Mouse (Mus musculus) heart, embryonic 14.5 days (tissue): ENCODE measurements around the gene Cacnb1. TPM values are rescaled to one million over a fixed set of nuclear protein-coding genes. Genes with fewer than 3 reads are reported as not detected.

ENCODE experiments used
- ATAC-seq: fragments of 200-750 bp; cut with Nextera tagmentation; 2 replicates; pipeline ENCODE4 v1.8.0; 2017; ENCODE audit warnings: low read depth, moderate TSS enrichment; ENCODE audit not compliant: insufficient number of reproducible peaks, insufficient read depth, low FRiP score
- H3K27ac ChIP-seq, 2 experiments: fragments of 200-500 bp in 1 of 2; fragments of 300-500 bp in 1 of 2; sonication (generic) in 1 of 2; replicated peaks in 1 of 2; 2 replicates each; pipeline ENCODE4 v1.5.1; 2012 to 2014; ENCODE audit warnings: low read depth in 2 of 2, low read length in 2 of 2, control low read depth in 1 of 2, mild to moderate bottlenecking in 1 of 2, mixed read lengths in 1 of 2; ENCODE audit not compliant: control insufficient read depth in 1 of 2, insufficient read depth in 1 of 2
- H3K27me3 ChIP-seq: fragments of 300-500 bp; sonication (generic); 2 replicates; pipeline ENCODE4 v1.6.1; 2014; ENCODE audit warnings: mild to moderate bottlenecking, low read length, control low read depth; ENCODE audit not compliant: control insufficient read depth, insufficient read depth
- H3K36me3 ChIP-seq: fragments of 300-500 bp; sonication (generic); 2 replicates; pipeline ENCODE4 v1.6.1; 2014; ENCODE audit warnings: mild to moderate bottlenecking, control low read depth, low read length, mixed read lengths; ENCODE audit not compliant: control insufficient read depth, insufficient read depth
- H3K4me1 ChIP-seq, 2 experiments: fragments of 200-500 bp in 1 of 2; fragments of 300-500 bp in 1 of 2; sonication (generic) in 1 of 2; 2 replicates each; pipeline ENCODE4 v1.6.1; 2012 to 2014; ENCODE audit warnings: low read length in 2 of 2, control low read depth in 1 of 2, mixed read lengths in 1 of 2; ENCODE audit not compliant: control insufficient read depth in 2 of 2, insufficient read depth in 2 of 2
- H3K4me2 ChIP-seq: fragments of 300-500 bp; sonication (generic); 2 replicates; pipeline ENCODE4 v1.6.1; 2014; ENCODE audit warnings: mild to moderate bottlenecking, low read length
- H3K4me3 ChIP-seq, 2 experiments: fragments of 200-500 bp in 1 of 2; fragments of 300-500 bp in 1 of 2; sonication (generic) in 1 of 2; 2 replicates each; pipeline ENCODE4 v1.5.1; 2012 to 2014; ENCODE audit warnings: low read length in 2 of 2, mild to moderate bottlenecking in 2 of 2, control low read depth in 1 of 2, low read depth in 1 of 2, moderate library complexity in 1 of 2; ENCODE audit not compliant: control insufficient read depth in 1 of 2, insufficient read depth in 1 of 2
- H3K9ac ChIP-seq: fragments of 300-500 bp; sonication (generic); 2 replicates; pipeline ENCODE4 v1.6.1; 2014; ENCODE audit warnings: mild to moderate bottlenecking, low read length
- H3K9me3 ChIP-seq: fragments of 300-500 bp; sonication (generic); 2 replicates; pipeline ENCODE4 v1.6.1; 2016; ENCODE audit warnings: low read length, control low read depth; ENCODE audit not compliant: control insufficient read depth
- WGBS: fragments of 180-500 bp; shearing (Covaris S2); extraction: QIAGEN DNeasy Blood & Tissue Kit; methylation state at CpG from one replicate; pipeline ENCODE4 v1.1.7; 2014; 5-methylcytosine and 5-hydroxymethylcytosine counted together
- polyA plus RNA-seq: library from polyadenylated mRNA; unstranded; fragments of >200 nt; fragmentation: Nextera tagmentation; extraction: Ambion mirVana; gene quantifications from 2 replicates; pipeline ENCODE4 v1.2.1, GENCODE M21; 2014

Gene Cacnb1
- polyA plus RNA-seq, 1 experiment from 2014 or later, result 7.1 TPM

DNA sequence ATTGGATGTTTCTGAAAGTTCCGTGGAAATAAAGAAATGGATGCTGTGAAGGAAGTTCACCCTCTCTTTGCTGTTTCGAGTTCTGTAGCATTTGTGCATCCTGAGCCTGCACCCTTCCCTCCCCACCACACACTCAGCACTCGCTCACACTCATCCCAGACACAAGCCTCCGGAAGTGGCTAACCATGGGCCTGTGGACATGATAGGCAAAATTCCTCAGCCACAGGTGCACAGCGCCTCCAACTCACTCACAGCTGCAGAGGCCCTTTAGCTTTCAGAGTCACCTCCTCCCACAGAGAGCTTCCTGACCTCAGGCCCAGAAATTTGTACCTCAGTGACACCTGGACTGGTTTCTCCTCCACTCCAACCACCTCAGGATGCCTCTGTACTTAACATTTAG is 45.0 kb downstream of the Cacnb1 start:
- Histone ChIP-seq H3K4me2 (no peak overlapping the region), H3K36me3 (no peaks in the 10 kb centered on the region), H3K27ac (no peak overlapping the region), H3K9me3 (no peaks in the 10 kb centered on the region), H3K4me1 (no peaks in the 10 kb centered on the region), H3K4me3 (no peak overlapping the region), H3K9ac (no peak overlapping the region), H3K27me3 (0 out of 2 replicates have a peak, but pooled peaks cover 9% of the 10 kb centered on the region)
- 66% methylated on average over 5 of the region's 5 CpGs for WGBS
- ATAC-seq, result no peak

DNA sequence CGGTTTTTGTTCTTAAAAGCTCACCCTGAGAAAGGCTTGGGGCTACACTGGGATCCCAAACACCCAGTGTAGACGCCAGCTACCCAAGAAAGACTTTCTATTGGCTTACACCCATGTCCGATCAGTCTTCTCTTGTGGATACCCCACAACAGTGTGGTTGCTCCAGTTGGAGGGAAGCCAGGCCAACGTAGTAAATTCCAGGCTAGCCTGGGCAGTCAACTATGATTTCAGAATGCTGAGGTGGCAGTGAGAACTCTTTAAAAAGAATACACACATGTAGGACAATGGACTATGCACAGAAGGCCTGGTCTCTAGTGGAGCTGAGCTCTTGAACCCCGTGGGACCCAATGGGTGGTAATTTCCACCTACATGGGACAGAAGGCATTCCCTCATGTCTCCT is 48.1 kb downstream of the Cacnb1 start:
- no peak overlapping the region for H3K9ac ChIP-seq
- no peak for ATAC-seq
- no peak overlapping the region for H3K4me2 ChIP-seq
- peaks cover 7 to 9% of the 10 kb centered on the region in 2 experiments; a peak in 2 of 4 replicates for H3K4me1 ChIP-seq
- 81% methylated on average over 5 of the region's 5 CpGs for WGBS
- H3K4me3 ChIP-seq, result no peak overlapping the region
- H3K27me3 ChIP-seq, result no peaks in the 10 kb centered on the region
- no peak overlapping the region for H3K27ac ChIP-seq
- no peaks in the 10 kb centered on the region for H3K36me3 ChIP-seq
- no peaks in the 10 kb centered on the region for H3K9me3 ChIP-seq

DNA sequence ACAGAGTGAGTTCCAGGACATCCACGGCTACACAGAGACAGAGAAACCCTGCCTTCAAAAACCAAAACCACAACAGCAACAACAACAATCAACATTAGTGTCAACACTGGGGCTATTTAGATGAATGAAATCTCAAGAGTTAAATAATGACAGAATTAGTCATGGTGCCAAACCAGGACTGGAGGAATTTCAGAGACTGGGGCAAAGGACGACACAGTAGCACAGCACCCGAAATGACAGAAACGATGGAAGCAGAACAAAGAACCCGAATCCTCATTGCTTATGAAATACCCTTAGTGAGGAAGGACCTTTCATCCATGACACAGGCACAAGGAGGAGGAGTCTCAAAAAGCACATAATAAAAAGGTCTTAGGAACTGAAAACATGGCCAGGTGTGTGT is 48.7 kb downstream of the Cacnb1 start:
- H3K4me2 ChIP-seq, result no peak overlapping the region
- H3K36me3 ChIP-seq, result no peaks in the 10 kb centered on the region
- H3K4me3 ChIP-seq, result no peak overlapping the region
- peaks cover 4% of the 10 kb centered on the region; the same call in 1 of the 2 replicates for H3K27me3 ChIP-seq
- ATAC-seq, result no peak
- H3K9ac ChIP-seq, result no peak overlapping the region
- no peak overlapping the region for H3K27ac ChIP-seq
- no peaks in the 10 kb centered on the region for H3K9me3 ChIP-seq
- peaks cover 7 to 9% of the 10 kb centered on the region in 2 experiments; a peak in 2 of 4 replicates for H3K4me1 ChIP-seq
- WGBS, result 84% methylated on average over 5 of the region's 5 CpGs

DNA sequence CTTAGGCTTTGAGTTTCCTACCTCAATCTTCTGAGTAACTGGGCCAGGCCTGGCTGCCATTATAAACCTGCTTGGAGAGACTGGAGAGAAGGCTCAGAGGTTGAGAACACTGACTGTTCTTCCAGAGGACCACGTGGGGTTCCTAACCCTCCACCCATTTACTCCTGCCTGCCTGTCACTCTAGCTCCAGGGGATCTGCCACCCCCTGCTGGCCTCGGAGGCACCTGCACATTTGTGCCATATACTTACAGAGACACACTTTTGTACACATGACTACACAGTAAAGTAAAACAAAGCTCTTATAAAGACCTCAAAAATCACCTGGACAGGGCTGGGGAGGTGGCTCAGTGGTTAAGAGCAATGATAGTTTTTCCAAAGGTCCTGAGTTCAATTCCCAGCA is 50.4 kb downstream of the Cacnb1 start:
- Histone ChIP-seq H3K4me3 (no peak overlapping the region), H3K4me1 (peaks cover 7 to 9% of the 10 kb centered on the region in 2 experiments; a peak in 2 of 4 replicates), H3K27ac (no peak overlapping the region), H3K4me2 (no peak overlapping the region), H3K36me3 (no peaks in the 10 kb centered on the region), H3K27me3 (peaks cover 4% of the 10 kb centered on the region; the same call in 1 of the 2 replicates), H3K9me3 (no peaks in the 10 kb centered on the region), H3K9ac (no peak overlapping the region)
- WGBS, result 58% methylated on average over 2 of the region's 2 CpGs
- ATAC-seq, result no peak

DNA sequence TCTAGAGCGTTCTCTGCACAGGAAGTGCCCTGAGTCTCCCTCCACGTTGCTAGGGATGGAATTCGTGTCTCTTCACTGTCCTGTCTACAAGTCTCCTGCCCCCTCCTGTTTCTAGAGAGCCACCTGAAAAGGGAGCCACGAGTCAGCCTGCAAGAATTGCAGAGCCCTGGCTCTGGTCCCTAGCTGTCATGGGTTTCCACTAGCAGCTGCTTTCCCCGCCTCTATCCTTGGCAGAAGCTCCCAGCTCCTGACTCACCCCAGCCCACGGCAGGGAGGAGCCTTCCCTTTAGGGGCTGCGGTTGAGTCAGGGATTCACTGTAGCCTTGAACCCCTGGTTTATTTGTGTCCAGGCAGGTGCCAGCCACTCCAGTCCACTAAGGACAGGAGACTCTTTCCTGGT is 51.6 kb downstream of the Cacnb1 start:
- peak; percentile 61; the same call in 1 of the 2 replicates for ATAC-seq
- H3K36me3 ChIP-seq, result no peaks in the 10 kb centered on the region
- H3K27ac ChIP-seq, result no peak overlapping the region
- peaks cover 4% of the 10 kb centered on the region; the same call in 1 of the 2 replicates for H3K27me3 ChIP-seq
- H3K4me3 ChIP-seq, result no peak overlapping the region
- no peak overlapping the region for H3K9ac ChIP-seq
- peaks cover 7 to 9% of the 10 kb centered on the region in 2 experiments; a peak in 2 of 4 replicates for H3K4me1 ChIP-seq
- H3K4me2 ChIP-seq, result peak overlapping the region; percentile 15
- WGBS, result 9% methylated on average over 7 of the region's 7 CpGs
- H3K9me3 ChIP-seq, result no peaks in the 10 kb centered on the region

DNA sequence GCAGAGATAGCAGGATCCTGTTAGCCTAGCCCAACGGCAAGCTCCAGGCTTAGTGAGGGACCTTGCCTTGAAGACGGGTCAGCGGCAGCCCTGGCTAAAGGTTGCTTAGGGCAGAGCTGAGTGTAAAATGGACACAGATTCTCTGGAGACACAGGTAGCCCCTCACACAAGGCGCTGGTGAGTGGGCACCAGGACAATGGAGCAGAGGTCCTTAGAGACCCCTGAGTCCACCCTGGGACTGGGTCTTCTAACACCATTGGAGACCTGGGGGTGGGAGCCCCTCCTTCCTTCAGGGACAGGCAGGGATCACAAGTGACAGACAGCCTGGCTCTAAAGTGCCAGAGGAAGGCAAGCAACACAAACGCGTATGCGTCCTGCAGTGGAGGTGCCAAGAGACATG is 52.1 kb downstream of the Cacnb1 start:
- Histone ChIP-seq H3K9ac (no peak overlapping the region), H3K4me1 (peaks cover 7 to 9% of the 10 kb centered on the region in 2 experiments; a peak in 2 of 4 replicates), H3K36me3 (no peaks in the 10 kb centered on the region), H3K4me3 (no peak overlapping the region), H3K9me3 (no peaks in the 10 kb centered on the region), H3K4me2 (peak overlapping the region; percentile 15), H3K27me3 (peaks cover 4% of the 10 kb centered on the region; the same call in 1 of the 2 replicates), H3K27ac (no peak overlapping the region)
- WGBS, result 64% methylated on average over 7 of the region's 7 CpGs
- ATAC-seq, result no peak

DNA sequence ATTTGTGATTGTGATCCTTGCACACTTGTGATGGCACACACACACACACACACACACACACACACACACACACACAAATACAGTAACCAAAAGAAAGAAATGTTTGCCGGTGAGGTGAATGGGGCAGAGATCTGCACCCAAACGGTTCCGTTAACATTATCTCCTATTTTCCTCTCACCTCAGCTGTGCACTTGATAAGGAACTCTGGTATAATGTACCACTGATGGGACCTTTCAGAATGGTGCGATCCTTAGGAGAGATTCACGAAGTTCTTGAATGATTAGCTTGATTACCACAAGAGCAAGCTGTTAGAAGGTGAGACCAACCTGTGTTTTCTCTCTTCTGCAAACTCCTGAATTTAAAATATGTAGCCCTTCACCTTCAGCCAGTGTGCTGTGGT is 54.4 kb downstream of the Cacnb1 start:
- Histone ChIP-seq H3K4me1 (peaks cover 7 to 9% of the 10 kb centered on the region in 2 experiments; a peak in 2 of 4 replicates), H3K9me3 (no peaks in the 10 kb centered on the region), H3K9ac (no peak overlapping the region), H3K27ac (no peak overlapping the region), H3K4me2 (no peak overlapping the region), H3K27me3 (peaks cover 4% of the 10 kb centered on the region; the same call in 1 of the 2 replicates), H3K4me3 (no peak overlapping the region), H3K36me3 (no peaks in the 10 kb centered on the region)
- no peak for ATAC-seq
- WGBS, result 49% methylated on average over 5 of the region's 5 CpGs

DNA sequence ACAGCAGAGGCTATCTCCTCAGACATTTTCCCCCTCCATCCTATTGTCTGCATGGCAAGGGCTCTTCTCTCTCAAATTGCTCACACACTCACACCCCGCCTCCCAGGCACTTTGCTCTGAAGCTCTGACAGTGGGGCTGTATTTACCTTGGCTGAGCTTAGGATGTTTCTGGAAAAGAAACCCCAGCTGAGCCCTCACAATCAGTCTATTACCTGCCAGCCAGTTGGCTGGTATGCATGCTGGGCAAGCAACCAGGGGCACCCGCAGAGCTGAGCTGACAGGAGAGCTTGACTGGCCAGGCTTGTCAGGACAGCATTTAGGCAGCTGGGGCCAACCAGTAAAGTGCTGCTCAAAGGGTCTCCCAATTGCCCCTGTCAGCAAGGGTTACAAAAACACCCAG is 55.7 kb downstream of the Cacnb1 start:
- peak; percentile 31; the same call in 1 of the 2 replicates for ATAC-seq
- Histone ChIP-seq H3K27me3 (peaks cover 4% of the 10 kb centered on the region; the same call in 1 of the 2 replicates), H3K36me3 (no peaks in the 10 kb centered on the region), H3K27ac (no peak overlapping the region), H3K9ac (no peak overlapping the region), H3K4me1 (peaks cover 7 to 9% of the 10 kb centered on the region in 2 experiments; a peak in 2 of 4 replicates), H3K9me3 (no peaks in the 10 kb centered on the region), H3K4me3 (no peak overlapping the region), H3K4me2 (no peak overlapping the region)
- 32% methylated on average over 2 of the region's 2 CpGs for WGBS
